Mouse (Mus musculus) ES-Bruce4 (cell line): ENCODE results near the gene Tk1. TPM values are rescaled to one million over a fixed set of nuclear protein-coding genes. Genes with fewer than 3 reads are reported as not detected.

Experiments used
- H3K27ac ChIP-seq: 2 replicates; pipeline ENCODE4 v1.5.1; 2012; ENCODE audit warnings: low read length, inconsistent platforms; ENCODE audit not compliant: insufficient read depth
- H3K27me3 ChIP-seq: 2 replicates; pipeline ENCODE4 v1.6.1; 2012; ENCODE audit warnings: mild to moderate bottlenecking, low read length, inconsistent platforms; ENCODE audit not compliant: control insufficient read depth, poor library complexity, insufficient read depth, severe bottlenecking
- H3K36me3 ChIP-seq: 2 replicates; pipeline ENCODE4 v1.6.1; 2012; ENCODE audit warnings: inconsistent platforms, mild to moderate bottlenecking, low read length, moderate library complexity; ENCODE audit not compliant: control insufficient read depth, poor library complexity, insufficient read depth, severe bottlenecking
- H3K4me1 ChIP-seq: one replicate; pipeline ENCODE4 v1.8.1; 2011; ENCODE audit warnings: low read length; ENCODE audit not compliant: control insufficient read depth, insufficient read depth
- H3K4me3 ChIP-seq: 2 replicates; pipeline ENCODE4 v1.5.1; 2011; ENCODE audit warnings: low read depth, mild to moderate bottlenecking, low read length
- H3K9ac ChIP-seq: 2 replicates; pipeline ENCODE4 v1.6.1; 2012; ENCODE audit warnings: low read depth, mild to moderate bottlenecking, inconsistent platforms; ENCODE audit not compliant: poor library complexity, severe bottlenecking
- H3K9me3 ChIP-seq: replicated peaks from 2 replicates; pipeline ENCODE4 v1.6.1; 2012; ENCODE audit warnings: mild to moderate bottlenecking, low read length, inconsistent platforms; ENCODE audit not compliant: control insufficient read depth, poor library complexity, insufficient read depth, severe bottlenecking
- CTCF ChIP-seq: IDR thresholded peaks from one replicate; pipeline ENCODE4 v1.8.1; 2011; ENCODE audit warnings: low read depth, low read length
- EP300 ChIP-seq: IDR thresholded peaks from 2 replicates; pipeline ENCODE4 v1.6.1; 2011; ENCODE audit warnings: low read depth, low read length; ENCODE audit not compliant: insufficient read depth
- POLR2A ChIP-seq: IDR thresholded peaks from one replicate; pipeline ENCODE4 v1.8.1; 2011; ENCODE audit warnings: low read length; ENCODE audit not compliant: insufficient read depth
- polyA plus RNA-seq: library from polyadenylated mRNA; stranded (reverse); fragments of >200 nt; gene quantifications from 2 replicates; pipeline ENCODE4 v1.2.4, GENCODE M21; 2011; ENCODE audit warnings: low read depth; ENCODE audit not compliant: missing spikeins, insufficient read depth, insufficient read length

The Tk1 gene
- polyA plus RNA-seq, 1 experiment: 35.7 TPM

DNA sequence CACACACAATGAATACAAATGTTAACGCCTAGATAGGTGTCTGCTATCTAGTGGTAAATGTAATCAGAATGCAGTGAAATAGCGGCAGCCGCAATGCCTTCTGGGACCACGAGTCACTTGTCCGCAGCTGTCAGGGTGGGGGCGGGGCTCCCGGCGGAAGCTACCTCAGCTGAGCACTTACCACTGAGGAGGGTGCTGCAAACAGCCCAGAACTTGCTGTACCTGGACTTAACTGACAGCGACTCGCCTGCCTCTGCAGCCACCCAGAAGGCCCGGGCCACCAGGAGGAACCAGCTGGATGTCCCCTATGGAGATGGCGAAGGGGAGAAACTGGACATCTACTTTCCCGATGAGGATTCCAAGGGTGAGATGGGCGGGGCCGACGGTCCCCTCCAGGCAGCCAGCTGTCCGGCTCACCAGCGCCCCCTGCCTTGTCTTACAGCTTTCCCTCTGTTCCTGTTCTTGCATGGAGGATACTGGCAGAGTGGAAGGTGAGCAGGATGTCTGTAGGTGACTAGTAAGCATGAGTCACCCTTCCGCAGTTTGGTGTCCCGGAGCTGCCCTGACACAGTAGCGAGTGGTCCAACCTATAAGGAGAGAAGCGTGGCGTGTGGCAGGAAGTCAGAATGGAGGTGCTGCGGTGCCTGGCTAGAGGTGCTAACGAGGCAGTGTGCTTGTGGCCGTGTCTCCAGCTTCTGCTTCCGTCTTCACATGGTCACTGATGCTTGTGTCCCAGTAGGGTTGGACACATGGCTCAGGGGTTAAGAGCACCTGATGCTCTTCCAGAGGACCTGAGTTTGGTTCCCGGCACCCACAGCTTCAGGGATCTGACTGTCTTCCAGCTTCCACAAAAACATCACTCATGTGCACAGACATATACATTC is 6.4 kb upstream of the Tk1 start:
- H3K9ac ChIP-seq: no peak overlapping the region
- TF ChIP-seq EP300: 0 out of 2 replicates have a peak, but pooled peaks have one; percentile 23
- TF ChIP-seq CTCF: peak; percentile 82
- TF ChIP-seq POLR2A: no peak
- no peak overlapping the region for H3K27ac ChIP-seq
- no peaks in the 10 kb centered on the region for H3K36me3 ChIP-seq
- H3K4me3 ChIP-seq: peak overlapping the region; percentile 84
- H3K4me1 ChIP-seq: no peaks in the 10 kb centered on the region
- no peaks in the 10 kb centered on the region for H3K9me3 ChIP-seq
- no peaks in the 10 kb centered on the region for H3K27me3 ChIP-seq

GRCm38 (mm10) chr11:117830401-117830800 is 4.5 kb upstream of the Tk1 start:
- H3K4me3 ChIP-seq: no peak overlapping the region
- H3K9me3 ChIP-seq: no peaks in the 10 kb centered on the region
- H3K36me3 ChIP-seq: no peaks in the 10 kb centered on the region
- no peak overlapping the region for H3K27ac ChIP-seq
- TF ChIP-seq CTCF (no peak), EP300 (no peak), POLR2A (no peak)
- H3K4me1 ChIP-seq: no peaks in the 10 kb centered on the region
- H3K9ac ChIP-seq: no peak overlapping the region
- no peaks in the 10 kb centered on the region for H3K27me3 ChIP-seq

- Histone ChIP-seq H3K27ac (no peak overlapping the region), H3K36me3 (no peaks in the 10 kb centered on the region), H3K4me3 (no peak overlapping the region), H3K4me1 (no peaks in the 10 kb centered on the region), H3K9me3 (no peaks in the 10 kb centered on the region), H3K9ac (no peak overlapping the region), H3K27me3 (no peaks in the 10 kb centered on the region)
- TF ChIP-seq CTCF (no peak), POLR2A (no peak), EP300 (no peak)
Measured at GRCm38 (mm10) chr11:117829671-117830215, 3.9 kb upstream of the Tk1 start.

GRCm38 (mm10) chr11:117828888-117829604 is 3.2 kb upstream of the Tk1 start:
- Histone ChIP-seq H3K4me3 (no peak overlapping the region), H3K9ac (no peak overlapping the region), H3K27ac (no peak overlapping the region), H3K36me3 (no peaks in the 10 kb centered on the region), H3K27me3 (no peaks in the 10 kb centered on the region), H3K9me3 (no peaks in the 10 kb centered on the region), H3K4me1 (no peaks in the 10 kb centered on the region)
- no peak for TF ChIP-seq POLR2A
- no peak for TF ChIP-seq CTCF
- TF ChIP-seq EP300: no peak

- Histone ChIP-seq H3K27me3 (no peaks in the 10 kb centered on the region), H3K4me1 (peaks cover 2% of the 10 kb centered on the region), H3K36me3 (0 out of 2 replicates have a peak, but pooled peaks cover 3% of the 10 kb centered on the region), H3K9me3 (no peaks in the 10 kb centered on the region), H3K27ac (no peak overlapping the region), H3K9ac (no peak overlapping the region), H3K4me3 (no peak overlapping the region)
- TF ChIP-seq POLR2A (no peak), EP300 (no peak), CTCF (no peak)
Measured at GRCm38 (mm10) chr11:117828149-117828887, 2.4 kb upstream of the Tk1 start.
